Mouse (Mus musculus) limb, embryonic 11.5 days (tissue): ENCODE data around the gene Nxn. TPM values are rescaled to one million over a fixed set of nuclear protein-coding genes. Genes with fewer than 3 reads are reported as not detected.

Source experiments
- ATAC-seq: fragments of 200-750 bp; cut with Nextera tagmentation; 2 replicates; pipeline ENCODE4 v1.8.0; 2017; ENCODE audit warnings: low read depth; ENCODE audit not compliant: insufficient number of reproducible peaks, low FRiP score, low TSS enrichment
- DNase-seq: peaks from one replicate; pipeline ENCODE4 v3.0.0-alpha.2; 2015; ENCODE audit warnings: low spot score
- H3K27ac ChIP-seq: fragments of 300-500 bp; sonication (generic); replicated peaks from 2 replicates; pipeline ENCODE4 v1.5.1; 2014; ENCODE audit warnings: low read depth, mild to moderate bottlenecking, low read length
- H3K27me3 ChIP-seq: fragments of 300-500 bp; sonication (generic); 2 replicates; pipeline ENCODE4 v1.6.1; 2014; ENCODE audit warnings: mild to moderate bottlenecking, low read length, mixed read lengths; ENCODE audit not compliant: control insufficient read depth, insufficient read depth
- H3K36me3 ChIP-seq: fragments of 300-500 bp; sonication (generic); 2 replicates; pipeline ENCODE4 v1.6.1; 2014; ENCODE audit warnings: mild to moderate bottlenecking, low read length, moderate library complexity, mixed read lengths; ENCODE audit not compliant: control insufficient read depth, insufficient read depth
- H3K4me1 ChIP-seq: fragments of 300-500 bp; sonication (generic); 2 replicates; pipeline ENCODE4 v1.6.1; 2014; ENCODE audit warnings: low read length, mixed read lengths; ENCODE audit not compliant: control insufficient read depth, insufficient read depth
- H3K4me2 ChIP-seq: fragments of 300-500 bp; sonication (generic); 2 replicates; pipeline ENCODE4 v1.6.1; 2014; ENCODE audit warnings: low read depth, mild to moderate bottlenecking, moderate library complexity; ENCODE audit not compliant: severe bottlenecking
- H3K4me3 ChIP-seq: fragments of 300-500 bp; sonication (generic); 2 replicates; pipeline ENCODE4 v1.5.1; 2014; ENCODE audit warnings: low read depth, low read length
- H3K9ac ChIP-seq: fragments of 300-500 bp; sonication (generic); 2 replicates; pipeline ENCODE4 v1.6.1; 2014; ENCODE audit warnings: mild to moderate bottlenecking, low read length
- H3K9me3 ChIP-seq: fragments of 300-500 bp; sonication (generic); 2 replicates; pipeline ENCODE4 v1.6.1; 2016; ENCODE audit warnings: low read length; ENCODE audit not compliant: control insufficient read depth
- WGBS: fragments of 180-500 bp; shearing (Covaris S2); extraction: QIAGEN DNeasy Blood & Tissue Kit; methylation state at CpG from one replicate; pipeline ENCODE4 v1.1.7; 2014; 5-methylcytosine and 5-hydroxymethylcytosine counted together
- polyA plus RNA-seq: library from polyadenylated mRNA; unstranded; fragments of >200 nt; fragmentation: Nextera tagmentation; extraction: Ambion mirVana; gene quantifications from 2 replicates; pipeline ENCODE4 v1.2.1, GENCODE M21; 2014

Nxn gene
- polyA plus RNA-seq, 1 experiment from 2014 or later, result 45.7 TPM

DNA sequence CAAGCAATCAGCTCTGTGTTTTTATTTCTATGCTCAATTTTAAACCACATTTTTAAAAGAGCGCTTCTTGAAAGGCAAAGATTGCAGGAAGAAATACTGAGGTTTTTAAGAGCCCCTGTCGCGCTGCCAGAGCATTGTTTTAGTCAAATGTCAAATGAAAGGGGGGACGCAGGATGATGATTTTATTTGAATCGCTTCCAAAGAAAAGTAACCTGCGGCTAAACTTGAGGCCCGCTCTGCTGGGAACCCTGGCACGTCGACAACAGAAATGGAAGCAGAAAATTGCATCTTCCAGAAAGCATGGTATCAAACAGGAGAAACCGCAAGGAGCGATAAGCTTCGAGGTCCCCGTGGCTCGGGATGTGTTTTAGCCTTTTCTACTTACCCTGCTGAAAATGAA is 57.8 kb downstream of the Nxn start:
- no peaks in the 10 kb centered on the region for H3K27me3 ChIP-seq
- no peaks in the 10 kb centered on the region for H3K36me3 ChIP-seq
- no peak overlapping the region for H3K4me2 ChIP-seq
- DNase-seq (no peak), ATAC-seq (no peak)
- peaks cover 23% of the 10 kb centered on the region for H3K4me1 ChIP-seq
- H3K27ac ChIP-seq, result no peak overlapping the region
- H3K4me3 ChIP-seq, result no peak overlapping the region
- WGBS, result 79% methylated on average over 14 of the region's 14 CpGs
- H3K9ac ChIP-seq, result no peak overlapping the region
- H3K9me3 ChIP-seq, result no peaks in the 10 kb centered on the region

DNA sequence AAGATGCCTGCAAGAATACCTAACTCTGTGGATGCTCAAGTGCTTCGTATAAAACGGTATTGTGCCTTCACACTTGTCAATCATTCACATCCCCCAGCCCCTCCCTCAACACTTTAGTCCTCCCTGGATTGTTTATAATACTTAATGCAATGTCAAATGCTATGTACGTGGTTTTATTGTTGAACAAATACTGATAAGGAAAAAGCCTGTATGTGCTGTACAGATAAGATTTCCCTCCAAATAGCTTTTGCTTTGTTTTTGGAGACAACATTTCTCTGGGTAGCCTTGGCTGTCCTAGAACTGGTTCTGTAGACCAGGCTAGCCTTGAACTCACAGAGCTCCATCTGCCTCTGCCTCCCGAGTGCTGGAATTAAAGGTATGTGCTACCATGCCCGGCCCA is 59.1 kb downstream of the Nxn start:
- no peak overlapping the region for H3K27ac ChIP-seq
- 87% methylated on average over 5 of the region's 5 CpGs for WGBS
- H3K9ac ChIP-seq, result no peak overlapping the region

DNA sequence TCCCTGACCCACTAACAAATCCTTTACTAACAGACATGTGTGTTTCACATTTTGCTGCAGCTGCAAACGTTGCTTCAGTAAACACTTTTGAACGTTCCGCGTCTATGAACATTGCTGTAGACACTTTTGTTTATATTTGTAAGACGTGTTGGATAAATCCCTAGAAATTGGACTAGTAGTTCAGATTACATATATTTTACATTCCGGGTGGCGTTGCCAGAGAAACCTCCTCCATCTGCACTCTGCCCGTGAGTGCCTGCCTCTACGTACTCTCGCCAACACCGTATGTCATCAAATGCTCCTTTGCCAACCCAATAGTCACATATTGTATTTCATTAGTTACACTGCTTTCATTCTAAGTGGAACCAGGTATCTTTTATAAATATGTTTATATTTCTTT is 59.8 kb downstream of the Nxn start:
- Histone ChIP-seq H3K4me2 (no peak overlapping the region), H3K9me3 (no peaks in the 10 kb centered on the region), H3K27me3 (no peaks in the 10 kb centered on the region), H3K27ac (no peak overlapping the region), H3K9ac (no peak overlapping the region), H3K36me3 (no peaks in the 10 kb centered on the region), H3K4me1 (peaks cover 23% of the 10 kb centered on the region), H3K4me3 (no peak overlapping the region)
- DNase-seq, result no peak
- WGBS, result 93% methylated on average over 11 of the region's 11 CpGs
- no peak for ATAC-seq

More for the DNA sequence above, 59.1 kb downstream of the Nxn start:
- DNase-seq, result no peak
- no peak for ATAC-seq
- Histone ChIP-seq H3K4me3 (no peak overlapping the region), H3K36me3 (no peaks in the 10 kb centered on the region), H3K4me2 (no peak overlapping the region), H3K9me3 (no peaks in the 10 kb centered on the region), H3K27me3 (no peaks in the 10 kb centered on the region), H3K4me1 (peaks cover 23% of the 10 kb centered on the region)

DNA sequence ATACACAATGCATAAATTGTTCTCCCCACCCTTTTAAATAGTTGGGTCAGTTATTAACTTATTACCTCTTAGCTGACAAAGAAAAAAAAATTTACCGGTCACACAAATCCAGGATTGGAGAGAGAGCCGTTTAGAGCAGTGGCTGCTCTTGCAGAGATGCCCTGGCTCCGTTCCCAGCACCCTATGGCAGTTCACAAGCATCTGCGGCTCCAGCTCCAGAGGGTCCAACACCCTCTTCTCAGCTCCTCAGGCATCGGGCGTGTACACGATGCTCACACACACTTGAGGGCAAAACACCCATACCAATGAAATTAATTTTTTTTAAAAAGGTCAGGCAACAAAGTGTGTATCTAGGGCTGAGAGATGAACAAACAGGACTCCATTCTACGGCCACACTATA is 60.3 kb downstream of the Nxn start:
- 95% methylated on average over 8 of the region's 8 CpGs for WGBS
- Histone ChIP-seq H3K4me3 (no peak overlapping the region), H3K4me1 (peaks cover 20% of the 10 kb centered on the region), H3K9ac (no peak overlapping the region), H3K27me3 (no peaks in the 10 kb centered on the region), H3K4me2 (no peak overlapping the region), H3K9me3 (no peaks in the 10 kb centered on the region), H3K27ac (no peak overlapping the region), H3K36me3 (no peaks in the 10 kb centered on the region)
- ATAC-seq (no peak), DNase-seq (no peak)

DNA sequence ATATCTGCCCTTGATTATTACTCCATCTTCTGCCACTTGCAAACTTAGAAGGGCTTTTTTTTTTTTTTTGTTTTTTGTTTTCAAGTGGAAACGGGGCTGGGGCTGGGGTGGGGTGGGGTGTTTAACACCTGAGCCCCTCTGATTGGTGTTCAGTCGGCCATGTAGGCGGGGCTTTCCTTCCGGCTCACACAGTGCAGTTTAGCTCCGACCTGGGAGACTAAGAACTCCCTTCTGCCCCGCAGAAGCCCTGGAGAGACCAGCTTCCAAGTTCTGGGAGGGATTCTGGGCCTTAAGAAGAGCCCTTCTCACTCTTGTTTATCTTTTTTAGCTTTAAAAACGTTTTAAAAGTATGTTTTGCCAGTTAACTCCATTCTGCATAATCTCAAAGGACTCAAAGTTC is 61.2 kb downstream of the Nxn start:
- Histone ChIP-seq H3K4me1 (peaks cover 13% of the 10 kb centered on the region), H3K27ac (no peak overlapping the region), H3K9me3 (no peaks in the 10 kb centered on the region), H3K9ac (no peak overlapping the region), H3K4me3 (no peak overlapping the region), H3K4me2 (no peak overlapping the region), H3K27me3 (no peaks in the 10 kb centered on the region), H3K36me3 (no peaks in the 10 kb centered on the region)
- 0 out of 2 replicates have a peak, but pooled peaks have one; percentile 65 for ATAC-seq
- no peak for DNase-seq
- 5% methylated on average over 7 of the region's 7 CpGs for WGBS

DNA sequence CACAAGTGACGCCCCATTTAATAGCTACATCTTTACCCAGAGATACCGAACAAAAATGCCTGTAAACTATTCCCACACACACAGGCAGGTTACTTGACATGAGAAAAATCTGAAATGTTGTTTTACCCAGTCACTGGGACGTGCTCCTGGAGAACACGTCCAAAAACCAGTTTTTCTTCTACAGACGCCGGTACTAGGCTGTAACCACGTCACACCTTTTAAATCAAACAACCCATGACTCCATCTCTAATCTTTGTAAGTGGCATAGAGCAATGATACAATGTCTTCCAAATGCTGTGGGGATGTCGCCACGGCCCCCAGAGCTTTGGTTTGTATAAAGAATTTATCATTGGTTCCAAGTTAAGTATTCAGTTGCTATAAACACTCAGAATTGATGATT is 61.7 kb downstream of the Nxn start:
- 82% methylated on average over 9 of the region's 9 CpGs for WGBS
- DNase-seq, result no peak
- H3K4me1 ChIP-seq, result peaks cover 11% of the 10 kb centered on the region

DNA sequence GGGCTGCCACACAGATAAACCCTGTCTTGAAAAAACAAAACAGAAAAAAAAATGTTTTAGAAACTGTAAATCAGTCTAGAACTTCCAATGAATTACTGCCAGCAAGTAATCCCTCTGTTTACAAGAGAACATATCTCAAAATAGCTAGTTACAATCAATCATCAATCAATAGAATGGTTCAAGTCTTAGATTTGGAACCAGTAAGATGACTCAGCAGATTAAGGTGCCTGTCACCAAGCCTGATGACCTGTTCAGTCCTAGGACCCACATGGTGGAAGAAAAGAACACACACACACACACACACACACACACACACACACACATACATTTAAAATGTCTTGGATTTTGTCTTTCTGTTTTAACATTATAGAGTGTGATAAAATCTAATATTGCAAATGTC is 62.7 kb downstream of the Nxn start:
- Histone ChIP-seq H3K4me2 (no peak overlapping the region), H3K9ac (no peak overlapping the region), H3K9me3 (no peaks in the 10 kb centered on the region), H3K36me3 (no peaks in the 10 kb centered on the region), H3K27me3 (no peaks in the 10 kb centered on the region), H3K4me1 (peaks cover 5% of the 10 kb centered on the region), H3K4me3 (no peak overlapping the region), H3K27ac (no peak overlapping the region)
- DNase-seq, result no peak
- no peak for ATAC-seq

More for the DNA sequence above, 61.7 kb downstream of the Nxn start:
- ATAC-seq, result no peak
- H3K9me3 ChIP-seq, result no peaks in the 10 kb centered on the region
- no peak overlapping the region for H3K27ac ChIP-seq
- H3K4me2 ChIP-seq, result no peak overlapping the region
- H3K27me3 ChIP-seq, result no peaks in the 10 kb centered on the region
- H3K36me3 ChIP-seq, result no peaks in the 10 kb centered on the region
- H3K9ac ChIP-seq, result no peak overlapping the region
- no peak overlapping the region for H3K4me3 ChIP-seq

DNA sequence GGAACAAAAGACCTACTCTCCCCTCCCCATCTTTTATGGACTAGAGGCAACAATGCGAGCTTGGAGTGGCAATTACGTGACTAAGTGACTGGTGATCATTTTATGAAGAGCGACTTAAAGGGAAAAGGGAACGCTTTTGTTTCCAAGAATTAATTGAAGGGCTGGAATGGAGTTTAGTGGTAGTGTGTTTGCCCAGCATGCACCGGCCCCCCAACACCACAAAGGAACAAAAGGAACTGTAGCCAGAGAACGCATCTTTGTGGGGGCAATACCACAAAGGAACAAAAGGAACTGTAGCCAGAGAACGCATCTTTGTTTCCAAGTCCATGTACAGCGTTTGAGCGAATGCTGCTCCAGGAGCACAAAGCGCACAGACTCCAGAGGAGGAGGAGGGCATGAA is 64.0 kb downstream of the Nxn start:
- H3K27ac ChIP-seq, result no peak overlapping the region
- no peak overlapping the region for H3K9ac ChIP-seq
- 81% methylated on average over 10 of the region's 10 CpGs for WGBS
- no peaks in the 10 kb centered on the region for H3K27me3 ChIP-seq
- H3K4me1 ChIP-seq, result peaks cover 3% of the 10 kb centered on the region
- ATAC-seq (no peak), DNase-seq (no peak)
- H3K4me2 ChIP-seq, result no peak overlapping the region
- H3K4me3 ChIP-seq, result no peak overlapping the region
- no peaks in the 10 kb centered on the region for H3K36me3 ChIP-seq
- no peaks in the 10 kb centered on the region for H3K9me3 ChIP-seq

DNA sequence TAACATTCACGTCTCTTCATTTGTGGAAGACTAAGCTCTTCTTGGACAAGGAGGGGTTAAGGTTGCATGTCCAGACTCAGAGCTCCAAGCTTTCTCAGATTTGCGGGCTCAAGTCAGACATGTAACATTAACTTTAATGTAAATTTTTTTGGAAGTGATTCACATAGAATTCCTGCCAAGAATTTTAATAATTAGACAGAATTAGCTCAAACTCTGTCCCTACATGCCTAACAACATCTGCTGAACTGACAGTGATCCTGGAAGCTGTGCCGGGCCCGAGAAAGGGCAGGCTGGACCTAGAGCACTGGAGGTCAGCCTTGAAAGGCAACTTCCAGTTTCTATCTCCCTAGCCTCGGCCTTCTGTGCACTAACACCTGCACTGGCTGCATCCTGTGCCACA is 66.7 kb downstream of the Nxn start:
- 66% methylated on average over 5 of the region's 5 CpGs for WGBS
- H3K4me3 ChIP-seq, result no peak overlapping the region
- H3K9me3 ChIP-seq, result no peaks in the 10 kb centered on the region
- H3K4me1 ChIP-seq, result peaks cover 20% of the 10 kb centered on the region
- no peak overlapping the region for H3K27ac ChIP-seq
- H3K4me2 ChIP-seq, result no peak overlapping the region
- ATAC-seq (no peak), DNase-seq (no peak)
- H3K36me3 ChIP-seq, result no peaks in the 10 kb centered on the region
- no peak overlapping the region for H3K9ac ChIP-seq
- no peaks in the 10 kb centered on the region for H3K27me3 ChIP-seq
